Mouse (Mus musculus) erythroblast, embryonic 14.5 days (primary cell): ENCODE data around the gene Rnf213. TPM values are rescaled to one million over a fixed set of nuclear protein-coding genes. Genes with fewer than 3 reads are reported as not detected.

Experiments used
- H3K27me3 ChIP-seq: 2 replicates; pipeline ENCODE4 v1.6.1; 2012; ENCODE audit warnings: inconsistent platforms; ENCODE audit not compliant: control insufficient read depth
- H3K36me3 ChIP-seq: 2 replicates; pipeline ENCODE4 v1.6.1; 2012; ENCODE audit warnings: mild to moderate bottlenecking, inconsistent platforms; ENCODE audit not compliant: control insufficient read depth
- H3K4me1 ChIP-seq: 2 replicates; pipeline ENCODE4 v1.6.1; 2012; ENCODE audit warnings: inconsistent platforms; ENCODE audit not compliant: control insufficient read depth
- H3K4me3 ChIP-seq: replicated peaks from 2 replicates; pipeline ENCODE3; 2012; ENCODE audit warnings: moderate library complexity, mild to moderate bottlenecking, inconsistent platforms
- H3K9me3 ChIP-seq: 2 replicates; pipeline ENCODE4 v1.6.1; 2012; ENCODE audit warnings: low read length, inconsistent platforms, mixed read lengths; ENCODE audit not compliant: control insufficient read depth
- GATA1 ChIP-seq: IDR thresholded peaks from 2 replicates; pipeline ENCODE4 v1.6.1; 2012; ENCODE audit warnings: low read length, inconsistent platforms, mixed read lengths
- TAL1 ChIP-seq: IDR thresholded peaks from 3 replicates; pipeline ENCODE4 v1.6.1; 2012; ENCODE audit warnings: low read length, inconsistent platforms, mixed read lengths
- polyA plus RNA-seq: library from polyadenylated mRNA; stranded (reverse); fragments of >175 nt; gene quantifications from 2 replicates; pipeline ENCODE4 v1.2.3, GENCODE M21; 2012

The Rnf213 gene
- polyA plus RNA-seq, result 0.01 and 0.02 TPM in 2 replicates

GRCm38 (mm10) chr11:119392800-119393482, at the start of gene Rnf213:
Gene Rnf213 (plus strand): TSS chr11:119393100.
- Histone ChIP-seq H3K4me3 (peak within 1 kb of the TSS; percentile 71), H3K4me1 (peaks cover 49% of the 10 kb centered on the region), H3K27me3 (peaks cover 45% of the 10 kb centered on the region), H3K9me3 (no peaks in the 10 kb centered on the region), H3K36me3 (no peaks in the 10 kb centered on the region)
- TF ChIP-seq GATA1 (no peak), TAL1 (no peak)

- Histone ChIP-seq H3K4me1 (peaks cover 4% of the 10 kb centered on the region; the same call in 1 of the 2 replicates), H3K9me3 (no peaks in the 10 kb centered on the region), H3K27me3 (no peaks in the 10 kb centered on the region), H3K36me3 (peaks cover 7% of the 10 kb centered on the region), H3K4me3 (no peak overlapping the region)
- TF ChIP-seq GATA1, result no peak
- TF ChIP-seq TAL1, result no peak
Observed at GRCm38 (mm10) chr11:119344178-119344577, 48.7 kb upstream of the Rnf213 start.

DNA sequence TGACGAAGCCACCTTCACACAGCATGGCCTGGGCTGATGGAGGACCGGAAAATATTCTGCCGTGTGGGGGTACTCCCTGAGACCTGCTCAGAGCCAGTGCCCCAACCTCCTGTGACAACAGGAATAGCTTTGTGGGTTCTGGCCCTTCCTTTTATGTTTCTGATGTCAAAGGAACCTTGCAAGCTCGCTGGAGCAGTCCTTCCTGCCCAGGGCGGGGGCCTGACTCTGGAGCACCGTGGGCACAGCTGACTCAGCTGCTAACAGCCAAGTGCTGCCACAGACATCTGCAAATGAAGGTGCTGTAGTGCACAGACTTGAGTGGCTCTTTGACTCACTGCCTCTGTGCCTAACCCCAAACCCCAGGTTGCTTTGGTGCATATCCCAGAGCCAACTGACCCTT, 48.0 kb upstream of the Rnf213 start:
- H3K4me1 ChIP-seq, result peaks cover 4% of the 10 kb centered on the region; the same call in 1 of the 2 replicates
- H3K9me3 ChIP-seq, result no peaks in the 10 kb centered on the region
- H3K4me3 ChIP-seq, result no peak overlapping the region
- no peaks in the 10 kb centered on the region for H3K27me3 ChIP-seq
- peaks cover 7% of the 10 kb centered on the region for H3K36me3 ChIP-seq
- no peak for TF ChIP-seq GATA1
- TF ChIP-seq TAL1, result no peak

DNA sequence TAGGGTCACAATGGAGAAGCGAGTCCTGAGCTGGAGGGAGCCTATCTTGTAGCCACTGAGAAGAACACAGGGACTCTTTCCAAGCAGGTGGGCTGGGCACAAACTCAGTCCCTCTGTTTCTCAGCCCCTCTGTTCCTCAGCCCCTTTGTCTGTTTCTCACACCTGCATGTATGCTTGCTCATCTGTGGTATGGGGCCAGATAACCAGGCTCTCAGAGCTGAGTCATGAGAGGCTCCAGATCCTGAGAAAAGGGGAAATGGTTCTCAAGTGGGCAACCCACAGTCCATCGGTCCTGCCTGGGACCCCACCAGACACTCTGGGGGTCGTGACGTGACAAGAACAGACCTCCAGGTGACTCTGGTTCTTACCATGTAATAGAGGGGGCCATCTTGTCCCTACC, 45.8 kb upstream of the Rnf213 start:
- Histone ChIP-seq H3K36me3 (peaks cover 7% of the 10 kb centered on the region), H3K4me1 (peaks cover 4% of the 10 kb centered on the region; the same call in 1 of the 2 replicates), H3K27me3 (no peaks in the 10 kb centered on the region), H3K4me3 (no peak overlapping the region), H3K9me3 (no peaks in the 10 kb centered on the region)
- TF ChIP-seq GATA1 (no peak), TAL1 (no peak)

DNA sequence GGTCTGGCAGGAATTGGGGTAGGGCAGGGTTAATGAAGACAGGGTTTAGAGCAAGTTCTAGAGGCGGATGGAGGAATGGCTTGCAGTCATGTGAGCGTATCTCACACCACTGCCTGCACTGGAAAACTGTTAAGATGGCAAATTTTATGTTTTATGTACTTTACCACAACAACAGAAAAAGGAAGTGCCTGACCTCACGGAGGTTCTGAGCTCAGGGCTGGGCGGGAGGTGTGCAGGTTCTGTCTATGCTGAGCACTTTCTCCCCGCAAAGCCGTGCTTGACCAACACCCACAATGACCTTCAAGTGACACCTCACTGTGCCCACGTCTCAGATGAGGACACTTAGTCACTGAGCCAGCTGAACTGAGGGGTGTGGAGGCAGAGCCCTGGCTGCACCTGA, 40.8 kb upstream of the Rnf213 start:
- peaks cover 6% of the 10 kb centered on the region for H3K27me3 ChIP-seq
- H3K4me3 ChIP-seq, result no peak overlapping the region
- no peaks in the 10 kb centered on the region; the same call in 1 of the 2 replicates for H3K36me3 ChIP-seq
- no peaks in the 10 kb centered on the region for H3K9me3 ChIP-seq
- peaks cover 32% of the 10 kb centered on the region for H3K4me1 ChIP-seq
- TF ChIP-seq TAL1 (no peak), GATA1 (no peak)

DNA sequence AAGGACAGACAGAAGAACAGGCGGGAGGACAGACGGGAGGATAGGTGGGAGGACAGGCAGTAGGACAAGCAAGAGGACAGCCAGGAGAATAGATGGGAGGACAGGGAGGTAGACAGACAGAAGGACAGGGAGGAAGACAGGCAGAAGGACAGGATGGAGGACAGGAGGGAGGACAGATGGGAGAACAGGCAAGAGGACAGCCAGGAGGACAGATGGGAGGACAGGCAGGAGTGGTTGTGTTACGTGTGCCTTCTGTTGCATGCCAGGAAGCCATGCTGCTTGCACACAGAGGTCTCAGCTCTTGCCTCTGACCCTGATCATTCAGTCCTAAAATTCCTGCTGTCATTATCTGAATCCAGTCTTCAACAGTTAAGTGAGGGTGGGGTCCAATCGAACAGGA, 39.0 kb upstream of the Rnf213 start:
- Histone ChIP-seq H3K27me3 (peaks cover 6% of the 10 kb centered on the region), H3K36me3 (no peaks in the 10 kb centered on the region; the same call in 1 of the 2 replicates), H3K4me1 (peaks cover 28% of the 10 kb centered on the region), H3K9me3 (no peaks in the 10 kb centered on the region), H3K4me3 (no peak overlapping the region)
- no peak for TF ChIP-seq GATA1
- TF ChIP-seq TAL1, result no peak

DNA sequence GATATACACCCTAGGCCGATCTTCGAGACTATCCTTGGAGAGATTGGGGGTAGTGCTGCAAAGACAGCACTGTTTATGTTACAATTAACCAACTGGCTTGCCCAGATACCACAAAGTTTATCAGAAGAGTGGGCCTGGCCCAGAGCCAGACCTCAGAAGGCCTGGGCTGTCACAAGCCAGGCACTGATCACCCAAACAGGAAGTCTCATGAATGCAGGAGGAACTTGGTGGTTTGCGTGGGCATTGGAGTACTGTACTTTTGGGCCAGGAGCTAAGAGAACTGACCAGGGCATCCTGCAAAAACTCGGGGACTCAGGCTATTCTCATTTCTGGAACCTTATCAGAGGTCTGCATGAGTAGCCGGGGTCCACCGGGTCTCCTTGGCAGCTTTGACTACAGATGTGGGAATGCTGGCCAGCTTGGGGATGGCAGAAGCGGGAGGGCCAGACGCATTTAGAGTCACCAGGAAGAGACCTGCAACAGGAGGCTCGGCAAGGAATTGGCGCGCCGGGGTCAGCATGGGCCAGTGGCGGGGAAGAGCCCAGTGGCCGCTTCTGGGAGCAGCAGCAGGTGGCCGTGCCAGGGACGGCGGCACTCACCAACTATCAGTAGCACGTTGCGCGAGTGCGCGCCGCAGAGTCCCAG, 38.0 kb upstream of the Rnf213 start:
- Histone ChIP-seq H3K4me1 (peaks cover 28% of the 10 kb centered on the region), H3K36me3 (no peaks in the 10 kb centered on the region; the same call in 1 of the 2 replicates), H3K27me3 (peaks cover 6% of the 10 kb centered on the region), H3K9me3 (no peaks in the 10 kb centered on the region), H3K4me3 (peak overlapping the region; percentile 74)
- no peak for TF ChIP-seq TAL1
- TF ChIP-seq GATA1, result no peak

GRCm38 (mm10) chr11:119355443-119356385, 37.2 kb upstream of the Rnf213 start, which contains the start of the genes Sgsh and Slc26a11:
Gene Sgsh (minus strand): TSS chr11:119355536.
Gene Slc26a11 (plus strand): TSS chr11:119355557.
- TF ChIP-seq TAL1 (no peak), GATA1 (no peak)

GRCm38 (mm10) chr11:119359089-119359488, 33.8 kb upstream of the Rnf213 start:
- TF ChIP-seq GATA1 (no peak), TAL1 (no peak)
- Histone ChIP-seq H3K27me3 (no peaks in the 10 kb centered on the region; the same call in 1 of the 2 replicates), H3K36me3 (no peaks in the 10 kb centered on the region; the same call in 1 of the 2 replicates), H3K4me3 (no peak overlapping the region), H3K4me1 (peaks cover 30% of the 10 kb centered on the region), H3K9me3 (no peaks in the 10 kb centered on the region)

More at GRCm38 (mm10) chr11:119355443-119356385, 37.2 kb upstream of the Rnf213 start, which contains the start of the genes Sgsh and Slc26a11:
- H3K27me3 ChIP-seq, result peaks cover 6% of the 10 kb centered on the region
- peak within 1 kb of the TSS; percentile 74 for H3K4me3 ChIP-seq
- peaks cover 28% of the 10 kb centered on the region for H3K4me1 ChIP-seq
- H3K36me3 ChIP-seq, result no peaks in the 10 kb centered on the region; the same call in 1 of the 2 replicates
- H3K9me3 ChIP-seq, result no peaks in the 10 kb centered on the region
